Mouse (Mus musculus): ENCODE data around the gene H2-T22. TPM values are rescaled to one million over a fixed set of nuclear protein-coding genes. Genes with fewer than 3 reads are reported as not detected.
A peak's percentile ranks its signal among the peaks of the same experiment; 100 is the strongest.

Gene H2-T22
- total and polyA plus RNA-seq, 3 experiments, result 10.6 to 26.1 (median 16.4) TPM

GRCm38 (mm10) chr17:35997713-35998510, 44.6 kb downstream of the H2-T22 start (continued):
- TF ChIP-seq SMC3 (IDR thresholded peaks at IDR 0.05; ENCODE audit: low read depth, low read length), result no peak; the same call in none of the 2 replicates
- TF ChIP-seq ZMIZ1 (IDR thresholded peaks at IDR 0.05; ENCODE audit: low read depth, low read length), result peak; percentile 90; the same call in 1 of the 2 replicates
- TF ChIP-seq JUN (IDR thresholded peaks at IDR 0.05; ENCODE audit: insufficient read depth, low read depth, low read length), result no peak
- no peak for TF ChIP-seq ETS1 (conservative IDR thresholded peaks at IDR 0.05; ENCODE audit: low read depth, low read length)
- no peak for TF ChIP-seq UBTF (IDR thresholded peaks at IDR 0.05; ENCODE audit: low read depth, low read length)
- TF ChIP-seq PAX5 (IDR thresholded peaks at IDR 0.05; ENCODE audit: low read length), result no peak
- TF ChIP-seq NELFE (IDR thresholded peaks at IDR 0.05; ENCODE audit: low read depth, low read length), result peak; percentile 94
- TF ChIP-seq E2F4 (IDR thresholded peaks at IDR 0.05; ENCODE audit: insufficient replicate concordance, low read depth, low read length), result 0 out of 2 replicates have a peak, but pooled peaks have one; percentile 13
- TF ChIP-seq POLR2AphosphoS2 (IDR thresholded peaks at IDR 0.05; ENCODE audit: low read depth, low read length), result peak; percentile 91; the same call in 1 of the 2 replicates
- TF ChIP-seq HCFC1 (IDR thresholded peaks at IDR 0.05; ENCODE audit: low read depth, low read length), result no peak
- no peak for TF ChIP-seq MAX (IDR thresholded peaks at IDR 0.05; ENCODE audit: low read length)
- no peak for TF ChIP-seq USF2 (conservative IDR thresholded peaks at IDR 0.05; ENCODE audit: low read depth, low read length)
- TF ChIP-seq NRF1 (IDR thresholded peaks at IDR 0.05; ENCODE audit: low read depth, low read length), result no peak
- TF ChIP-seq MAZ (IDR thresholded peaks at IDR 0.05; ENCODE audit: low read depth, low read length), result no peak

DNA sequence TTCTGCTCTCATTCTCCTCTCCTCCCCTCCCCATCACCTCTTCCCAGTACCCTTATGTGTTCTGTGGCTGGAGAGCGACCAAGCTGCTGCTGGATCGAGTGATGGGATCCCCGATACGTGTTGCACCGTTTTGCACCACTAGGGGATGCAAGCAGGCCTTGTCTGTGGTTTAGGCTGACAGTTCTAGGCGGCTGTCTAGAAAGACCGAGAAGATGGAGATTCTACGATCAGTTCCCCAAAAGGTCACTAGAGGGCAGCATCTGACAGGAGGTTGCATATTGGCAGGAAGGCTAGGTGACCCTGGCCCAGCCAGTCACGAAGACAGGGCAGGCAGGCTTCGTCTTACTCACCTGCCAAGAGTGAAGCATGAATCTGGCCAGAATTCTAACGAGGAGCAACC, 45.6 kb downstream of the H2-T22 start:
- Histone ChIP-seq H3K27me3 (replicated peaks) (no peaks in the 10 kb centered on the region), H3K27ac (ENCODE audit: insufficient read depth, low read depth) (no peak overlapping the region), H3K9me3 (replicated peaks; ENCODE audit: low read length) (peaks cover under 1% of the 10 kb centered on the region), H3K4me1 (ENCODE audit: control insufficient read depth in 1 of 2, insufficient read depth in 2 of 2) (peaks cover 7 to 29% of the 10 kb centered on the region in 2 experiments; a peak in 2 of 4 replicates), H3K79me2 (replicated peaks; ENCODE audit: control insufficient read depth, extremely low read depth, insufficient read depth, poor library complexity, severe bottlenecking) (peaks cover 40% of the 10 kb centered on the region), H3K9ac (ENCODE audit: insufficient read depth, low read depth) (peak overlapping the region; percentile 28; the same call in 1 of the 2 replicates), H3K36me3 (replicated peaks in 1 of 2; ENCODE audit: control insufficient read depth in 1 of 2, insufficient read depth in 1 of 2, low read length in 1 of 2) (peaks cover 0 to under 1% of the 10 kb centered on the region in 2 experiments), H3K4me3 (replicated peaks in 1 of 3; ENCODE audit: low read depth in 2 of 3, low read length in 2 of 3, poor library complexity in 1 of 3) (peak overlapping the region in 1 of 3 experiments; percentile 36), H3K4me2 (ENCODE audit: insufficient read depth, low read depth, poor library complexity, severe bottlenecking) (peak overlapping the region; percentile 94; the same call in 1 of the 2 replicates)
- dilution Hi-C loops (cut with MboI; ENCODE audit: extremely low pct_ligation_motif_present, extremely low pct_unique_long_range_greater_than_20kb, low sequenced_read_pairs) (no loop called here), in situ Hi-C loops (cut with MboI; ENCODE audit: low pct_ligation_motif_present, low pct_unique_long_range_greater_than_20kb, low sequenced_read_pairs) (no loop called here)
- peak; percentile 99 for DNase-seq (ENCODE audit: extremely low read depth)
- TF ChIP-seq ZMIZ1 (IDR thresholded peaks at IDR 0.05; ENCODE audit: low read depth, low read length) (no peak), POLR2A (IDR thresholded peaks at IDR 0.05; ENCODE audit: low read depth, low read length) (peak; percentile 26; the same call in 1 of the 2 replicates), ZNF384 (IDR thresholded peaks at IDR 0.05; ENCODE audit: low read depth, low read length) (no peak), RCOR1 (conservative IDR thresholded peaks at IDR 0.05; ENCODE audit: low read depth, low read length) (no peak), UBTF (IDR thresholded peaks at IDR 0.05; ENCODE audit: low read depth, low read length) (no peak), ELF1 (IDR thresholded peaks at IDR 0.05; ENCODE audit: low read depth, low read length) (no peak; the same call in 1 of the 2 replicates), ETS1 (conservative IDR thresholded peaks at IDR 0.05; ENCODE audit: low read depth, low read length) (no peak; the same call in 1 of the 2 replicates), CTCF (conservative IDR thresholded peaks at IDR 0.05 in 1 of 2, IDR thresholded peaks at IDR 0.05 in 1 of 2; ENCODE audit: low read depth in 2 of 2, low read length in 2 of 2) (peak; percentile 92 to 93), BHLHE40 (IDR thresholded peaks at IDR 0.05; ENCODE audit: low read depth, low read length) (peak; percentile 48; the same call in 1 of the 2 replicates), ZC3H11A (IDR thresholded peaks at IDR 0.05; ENCODE audit: low read depth, low read length) (peak; percentile 86), IRF4 (IDR thresholded peaks at IDR 0.05; ENCODE audit: low read depth, low read length) (peak; percentile 50; the same call in 1 of the 2 replicates), MXI1 (IDR thresholded peaks at IDR 0.05; ENCODE audit: low read depth, low read length) (peak; percentile 15; the same call in 1 of the 2 replicates), GABPA (IDR thresholded peaks at IDR 0.05; ENCODE audit: insufficient replicate concordance, low read depth, low read length) (no peak), MAX (IDR thresholded peaks at IDR 0.05; ENCODE audit: low read length) (no peak), RAD21 (IDR thresholded peaks at IDR 0.05; ENCODE audit: low read depth, low read length) (peak; percentile 83), JUN (IDR thresholded peaks at IDR 0.05; ENCODE audit: insufficient read depth, low read depth, low read length) (no peak), SMC3 (IDR thresholded peaks at IDR 0.05; ENCODE audit: low read depth, low read length) (peak; percentile 96), PAX5 (IDR thresholded peaks at IDR 0.05; ENCODE audit: low read length) (no peak), MYC (IDR thresholded peaks at IDR 0.05; ENCODE audit: low read depth, low read length) (0 out of 2 replicates have a peak, but pooled peaks have one; percentile 23), USF1 (IDR thresholded peaks at IDR 0.05; ENCODE audit: low read depth, low read length) (no peak), MAZ (IDR thresholded peaks at IDR 0.05; ENCODE audit: low read depth, low read length) (no peak), ZKSCAN1 (IDR thresholded peaks at IDR 0.05; ENCODE audit: borderline replicate concordance, low read depth, low read length) (no peak), KAT2A (IDR thresholded peaks at IDR 0.05; ENCODE audit: insufficient replicate concordance, low read length) (no peak), USF2 (conservative IDR thresholded peaks at IDR 0.05; ENCODE audit: low read depth, low read length) (no peak), MEF2A (IDR thresholded peaks at IDR 0.05; ENCODE audit: borderline replicate concordance, low read depth, low read length) (peak; percentile 60; the same call in 1 of the 2 replicates)

Measured in CH12.LX (cell line).